Mouse (Mus musculus): Measurements from ENCODE around the gene Anks1b.
"Not testable (repeated sequence)": the region's sequence is repeated elsewhere in the genome, so short reads cannot be mapped to it uniquely, and the experiment has no call there.

Gene Anks1b

DNA sequence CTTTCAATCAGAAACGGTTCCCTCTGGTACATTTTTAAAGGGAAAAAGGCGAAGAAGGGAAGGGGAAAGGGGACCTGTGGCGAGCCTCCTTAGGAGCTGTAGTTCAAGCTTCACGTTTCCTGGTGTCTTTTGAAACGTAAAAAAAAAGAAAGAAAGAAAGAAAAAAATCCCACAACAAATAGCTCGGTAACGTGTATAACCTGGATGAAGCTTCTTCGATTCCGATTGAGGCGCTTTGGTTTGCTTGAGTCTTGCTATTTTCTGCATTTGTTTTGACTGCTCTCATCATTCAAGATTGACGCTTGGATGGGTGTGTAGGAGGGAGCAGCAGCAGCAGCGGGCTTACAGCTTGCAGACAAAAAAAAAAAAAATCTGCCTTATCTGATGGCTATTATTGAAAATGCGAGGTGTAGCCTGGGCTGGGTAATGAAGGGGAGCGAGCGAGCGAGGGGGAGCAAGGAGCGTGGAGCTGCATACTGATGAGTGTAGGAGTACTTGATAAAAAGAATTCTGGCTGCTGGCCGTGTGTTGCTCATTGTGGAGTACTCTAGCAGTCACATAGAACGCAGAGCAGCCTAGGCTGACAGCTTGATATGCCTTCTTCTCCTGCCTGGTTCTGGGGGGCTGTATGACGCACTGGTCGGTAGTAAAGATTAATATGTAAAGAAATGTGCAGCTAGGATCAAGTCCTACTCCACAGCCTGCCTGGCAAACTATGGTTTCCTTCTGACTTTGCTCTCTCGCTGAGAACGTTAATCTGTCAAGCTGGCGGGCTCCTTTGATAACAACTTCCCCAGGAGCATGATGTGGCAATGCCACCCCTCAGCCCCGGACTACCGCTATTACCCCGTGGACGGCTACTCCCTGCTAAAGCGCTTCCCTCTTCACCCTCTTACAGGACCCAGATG is 703.1 kb downstream of the Anks1b start:
- DNase-seq (ENCODE audit: low read depth, low spot score), result peak; percentile 92

DNA sequence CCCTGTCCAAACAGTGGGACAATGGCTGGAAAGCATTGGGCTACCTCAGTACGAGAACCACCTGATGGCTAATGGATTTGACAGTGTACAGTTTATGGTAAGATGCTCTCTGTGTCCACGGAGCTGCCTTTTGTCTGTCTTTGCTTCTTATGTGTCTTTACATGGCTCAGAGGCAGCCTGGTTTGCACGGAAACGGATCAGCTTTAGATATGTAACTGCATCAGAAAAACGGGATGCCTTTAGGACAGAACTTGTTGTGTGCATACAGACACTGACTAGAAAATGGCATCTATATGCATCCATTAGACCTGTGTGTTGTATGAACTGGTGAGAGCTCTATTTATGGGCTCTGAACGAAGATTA is 703.8 kb downstream of the Anks1b start:
- DNase-seq (ENCODE audit: low read depth, low spot score), result peak; percentile 58

DNA sequence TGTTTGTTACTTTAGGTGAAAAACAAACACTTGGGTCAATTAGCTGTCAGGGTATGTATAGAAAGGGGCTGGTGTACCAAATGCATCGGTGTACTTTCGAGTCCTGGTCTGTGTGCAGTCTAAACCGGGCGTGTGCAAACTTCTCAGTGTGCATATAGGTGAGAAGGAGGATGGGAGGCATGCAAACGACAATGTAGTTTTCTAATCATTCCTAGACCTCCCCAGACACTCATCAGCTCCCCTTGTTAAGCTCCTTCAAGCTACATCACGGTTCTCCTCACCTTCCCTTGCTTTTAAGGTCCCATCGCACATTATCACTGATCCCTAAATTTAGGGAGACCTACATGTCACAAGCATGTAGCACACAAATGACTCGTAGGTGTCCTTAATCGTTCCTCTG is 704.5 kb downstream of the Anks1b start:
- DNase-seq (ENCODE audit: low read depth, low spot score), result peak; percentile 59

GRCm38 (mm10) chr10:90579970-90580369 is 706.7 kb downstream of the Anks1b start:
- peak; percentile 72 for DNase-seq (ENCODE audit: low read depth, low spot score)

- DNase-seq (ENCODE audit: low read depth, low spot score), result peak; percentile 57
Observed at GRCm38 (mm10) chr10:90584052-90584451, 710.7 kb downstream of the Anks1b start.

DNA sequence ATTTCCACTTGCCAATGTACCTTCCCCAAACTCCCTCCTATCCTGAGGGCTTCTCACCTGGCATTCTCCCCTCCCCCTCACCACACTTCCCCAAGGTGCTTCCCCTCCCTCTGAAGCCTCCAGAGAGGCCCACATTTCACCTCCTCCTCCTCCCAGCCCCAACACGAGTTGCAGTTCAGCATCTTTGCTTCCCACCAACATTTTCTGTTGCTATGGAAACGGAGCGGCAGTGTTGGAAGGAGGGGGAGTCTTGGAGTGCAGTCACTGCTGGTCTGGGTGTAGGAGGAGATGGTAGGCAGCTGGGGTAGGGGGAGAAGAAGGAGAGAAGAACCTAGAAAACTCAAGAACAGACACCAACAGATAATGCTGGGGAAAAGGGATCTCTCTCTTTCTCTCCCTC is 722.8 kb downstream of the Anks1b start:
- DNase-seq (ENCODE audit: low read depth, low spot score), result peak; percentile 96

GRCm38 (mm10) chr10:90596576-90596975 is 723.3 kb downstream of the Anks1b start:
- DNase-seq (ENCODE audit: low read depth, low spot score), result peak; percentile 90

DNA sequence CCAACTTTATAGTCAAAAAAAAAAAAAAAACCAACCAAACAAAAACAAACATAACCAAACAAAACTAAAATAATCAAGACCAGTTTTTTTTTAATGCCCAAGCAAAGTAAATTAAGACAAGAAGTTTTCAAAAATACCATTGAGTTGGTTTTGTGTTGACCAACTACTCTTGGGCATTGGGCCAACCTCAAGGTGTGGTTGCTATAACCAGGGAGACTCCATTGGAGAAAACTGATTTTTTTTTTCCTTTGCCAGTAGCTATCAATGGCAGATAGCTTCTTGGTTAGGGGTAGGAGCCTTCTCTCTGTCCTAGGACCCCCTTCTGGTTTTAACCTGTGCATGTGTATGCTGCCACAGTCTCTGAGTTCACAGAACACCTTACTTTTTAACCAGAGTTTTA is 725.8 kb downstream of the Anks1b start:
- DNase-seq (ENCODE audit: low read depth, low spot score), result no peak

GRCm38 (mm10) chr10:90599726-90600531 is 726.6 kb downstream of the Anks1b start:
- DNase-seq (ENCODE audit: low read depth, low spot score), result peak; percentile 97

- DNase-seq (ENCODE audit: low read depth, low spot score), result peak; percentile 77
Observed at GRCm38 (mm10) chr10:90607586-90607985, 734.3 kb downstream of the Anks1b start.

DNA sequence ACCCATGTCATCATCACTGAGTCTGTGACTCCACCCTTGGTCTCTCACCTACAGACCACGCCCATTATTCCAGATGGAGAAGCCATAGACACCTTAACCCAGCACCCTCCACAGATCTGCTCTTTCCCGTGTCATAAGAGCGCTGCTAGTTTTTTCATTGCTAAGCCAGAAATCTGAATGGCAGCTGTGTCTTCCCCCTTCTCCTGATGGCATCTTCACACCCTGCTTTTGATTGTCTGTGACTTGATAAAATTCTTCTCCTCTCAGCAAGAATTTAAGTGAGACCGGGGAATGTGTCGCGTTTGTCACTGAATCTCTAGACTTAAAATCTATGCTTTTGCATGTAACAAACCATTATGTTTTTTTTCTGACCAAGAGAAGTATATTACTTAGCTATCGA is 736.1 kb downstream of the Anks1b start:
- peak; percentile 63 for DNase-seq (ENCODE audit: low read depth, low spot score)

DNA sequence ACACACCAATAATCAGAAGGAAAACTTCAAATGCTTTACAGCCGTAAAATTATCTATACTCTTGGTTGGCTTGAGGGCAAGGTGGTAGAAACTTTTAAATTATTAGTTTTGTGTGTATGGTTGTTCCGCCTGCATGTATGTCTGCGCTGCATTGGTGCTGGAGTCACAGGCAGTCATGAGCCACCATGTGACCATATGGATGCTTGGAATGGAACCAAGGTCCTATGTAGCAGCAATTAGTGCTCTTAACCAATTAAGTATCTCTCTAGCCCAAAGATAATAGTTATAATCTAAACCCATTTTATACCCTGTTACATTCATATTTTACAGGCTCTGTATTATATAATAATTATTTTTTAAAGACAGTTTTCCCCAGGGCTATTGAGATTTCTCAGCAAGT is 739.7 kb downstream of the Anks1b start:
- DNase-seq (ENCODE audit: low read depth, low spot score), result no peak

GRCm38 (mm10) chr10:90615196-90615595 is 741.9 kb downstream of the Anks1b start:
- peak; percentile 68 for DNase-seq (ENCODE audit: low read depth, low spot score)

DNA sequence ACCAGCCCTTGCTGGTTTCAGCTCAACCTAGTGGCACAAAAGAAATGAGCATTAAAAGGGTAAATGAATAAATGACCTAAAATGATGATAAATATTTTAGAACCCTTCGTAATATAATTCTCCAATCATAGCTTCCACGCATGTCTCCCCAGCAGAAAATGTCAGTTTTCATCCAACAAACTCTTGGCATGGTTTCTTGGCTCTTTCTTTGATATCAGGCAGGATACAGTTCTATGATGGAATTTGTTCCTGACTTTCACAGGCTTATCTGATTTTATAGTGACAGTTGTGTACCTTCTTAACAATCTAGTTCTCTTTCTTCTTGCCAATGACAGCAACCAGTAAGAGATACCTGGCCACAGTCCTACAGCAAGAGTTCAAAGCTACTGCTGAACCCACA is 743.3 kb downstream of the Anks1b start:
- peak; percentile 58 for DNase-seq (ENCODE audit: low read depth, low spot score)

DNA sequence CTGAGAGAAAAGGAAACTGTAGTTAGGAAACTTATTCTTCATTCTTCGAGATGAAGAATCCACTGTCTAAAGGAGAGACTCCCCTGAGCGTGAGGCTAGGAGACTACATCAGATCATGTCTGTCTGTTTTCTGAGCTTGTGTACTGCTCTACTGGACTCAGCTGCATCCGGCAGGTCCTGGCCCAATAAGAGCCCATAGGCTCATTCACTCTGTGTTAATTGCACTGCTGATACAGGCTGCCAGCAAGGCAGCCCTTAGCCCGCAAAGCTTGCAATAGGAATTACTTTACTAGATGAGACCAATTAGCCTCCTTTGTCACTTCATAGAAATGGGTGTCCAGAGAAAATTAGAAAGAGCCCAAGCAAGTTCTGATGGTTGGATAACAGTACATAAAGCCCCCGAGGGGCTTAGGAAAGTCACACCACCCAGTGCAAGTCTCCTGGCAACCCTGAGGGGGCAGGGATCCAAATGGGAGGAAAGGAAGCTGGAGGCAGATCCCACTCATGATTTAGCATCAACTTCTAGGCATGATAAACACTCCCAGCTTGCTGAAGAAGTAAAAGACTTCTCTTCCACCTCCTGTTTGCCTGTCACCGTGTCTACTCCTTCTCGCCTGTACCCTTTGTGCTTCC is 744.5 kb downstream of the Anks1b start:
- DNase-seq (ENCODE audit: low read depth, low spot score), result peak; percentile 36

DNA sequence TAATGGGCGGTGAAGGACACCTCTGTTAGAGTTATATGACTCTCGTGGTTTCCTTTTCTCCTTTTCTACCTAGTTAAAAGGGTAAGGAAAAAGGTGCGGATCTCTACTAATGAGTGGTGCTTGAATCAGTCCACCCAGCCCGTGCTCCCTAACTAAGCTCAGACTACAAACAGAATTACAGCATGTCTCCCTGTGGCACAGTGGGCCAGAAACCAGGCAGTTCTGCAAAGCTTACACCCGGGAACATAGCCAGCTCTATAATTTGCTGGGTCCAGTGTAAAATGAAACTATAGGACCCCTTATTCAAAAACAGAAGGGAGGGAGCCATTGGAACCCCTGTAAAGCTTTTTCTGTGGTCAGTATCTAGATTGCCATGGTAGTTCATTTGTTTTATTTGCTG is 754.2 kb downstream of the Anks1b start:
- DNase-seq (ENCODE audit: low read depth, low spot score), result peak; percentile 53

DNA sequence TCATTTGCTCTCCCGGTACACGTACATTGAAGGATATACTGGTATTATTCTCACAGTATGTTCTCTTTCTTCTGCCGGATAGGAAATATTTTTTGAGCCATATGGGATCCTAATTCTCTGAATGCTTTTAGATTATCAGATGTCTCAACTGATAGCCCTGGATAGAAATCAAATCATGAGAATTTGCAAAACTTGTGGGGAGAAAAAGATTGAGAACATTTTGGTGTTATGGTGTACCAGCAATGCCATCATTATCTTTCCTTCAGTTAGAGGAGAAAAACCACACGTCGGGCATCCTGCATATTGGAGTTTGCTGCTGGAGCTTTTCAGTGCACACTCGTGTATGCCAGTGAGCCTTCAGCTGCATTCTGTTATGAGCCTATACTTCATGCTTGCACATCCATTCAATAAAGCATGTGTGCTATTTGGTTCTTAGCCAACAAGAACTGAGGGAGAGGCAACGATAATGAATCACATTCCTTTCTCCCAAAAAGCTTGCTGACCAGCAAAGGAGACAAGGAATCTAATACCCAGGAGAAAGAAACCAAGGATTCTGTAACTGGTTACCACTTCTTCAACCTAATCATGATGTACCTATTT is 756.9 kb downstream of the Anks1b start:
- peak; percentile 43 for DNase-seq (ENCODE audit: low read depth, low spot score)

- not testable (repeated sequence) for DNase-seq (ENCODE audit: low read depth, low spot score)
Observed at GRCm38 (mm10) chr10:90630794-90631193, 757.5 kb downstream of the Anks1b start.

DNA sequence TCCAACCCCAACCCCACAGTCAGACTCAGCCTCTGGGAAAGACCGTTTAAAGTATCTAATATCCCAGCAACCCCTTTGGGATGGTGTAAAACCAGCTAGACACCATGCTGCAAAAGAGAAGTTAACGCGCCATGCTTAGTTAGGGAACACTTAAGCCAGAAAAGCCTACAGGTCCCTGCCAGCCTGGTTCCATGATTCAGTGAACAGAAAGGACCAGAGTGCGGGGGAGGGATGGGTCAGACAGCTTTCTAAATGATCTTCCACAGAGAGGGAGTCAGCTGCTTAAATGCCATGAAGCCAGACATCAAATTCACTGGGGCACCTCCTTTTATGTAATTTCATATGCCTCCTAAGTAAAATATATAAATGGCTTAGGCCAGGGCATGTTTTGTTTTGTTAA is 764.0 kb downstream of the Anks1b start:
- peak; percentile 64 for DNase-seq (ENCODE audit: low read depth, low spot score)

DNA sequence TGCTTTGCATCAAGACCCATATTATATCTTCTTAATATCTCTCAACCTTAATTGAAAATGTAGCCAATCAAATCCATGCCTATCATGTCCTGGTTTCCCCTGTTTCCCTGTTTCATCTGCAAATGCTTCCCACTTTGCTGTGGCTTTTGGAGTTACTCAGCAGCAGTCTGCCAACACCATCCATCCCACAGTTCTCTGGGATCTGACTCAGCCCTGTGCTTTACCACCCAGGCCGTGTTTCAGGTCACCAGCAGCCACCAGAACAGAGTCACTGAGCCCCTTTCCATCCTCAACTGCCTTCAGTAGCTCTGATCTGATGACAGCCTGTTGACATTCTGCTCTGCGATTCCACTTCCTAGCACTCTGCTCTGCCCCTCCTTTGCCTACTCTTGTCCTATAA is 776.4 kb downstream of the Anks1b start:
- DNase-seq (ENCODE audit: low read depth, low spot score), result peak; percentile 72

DNA sequence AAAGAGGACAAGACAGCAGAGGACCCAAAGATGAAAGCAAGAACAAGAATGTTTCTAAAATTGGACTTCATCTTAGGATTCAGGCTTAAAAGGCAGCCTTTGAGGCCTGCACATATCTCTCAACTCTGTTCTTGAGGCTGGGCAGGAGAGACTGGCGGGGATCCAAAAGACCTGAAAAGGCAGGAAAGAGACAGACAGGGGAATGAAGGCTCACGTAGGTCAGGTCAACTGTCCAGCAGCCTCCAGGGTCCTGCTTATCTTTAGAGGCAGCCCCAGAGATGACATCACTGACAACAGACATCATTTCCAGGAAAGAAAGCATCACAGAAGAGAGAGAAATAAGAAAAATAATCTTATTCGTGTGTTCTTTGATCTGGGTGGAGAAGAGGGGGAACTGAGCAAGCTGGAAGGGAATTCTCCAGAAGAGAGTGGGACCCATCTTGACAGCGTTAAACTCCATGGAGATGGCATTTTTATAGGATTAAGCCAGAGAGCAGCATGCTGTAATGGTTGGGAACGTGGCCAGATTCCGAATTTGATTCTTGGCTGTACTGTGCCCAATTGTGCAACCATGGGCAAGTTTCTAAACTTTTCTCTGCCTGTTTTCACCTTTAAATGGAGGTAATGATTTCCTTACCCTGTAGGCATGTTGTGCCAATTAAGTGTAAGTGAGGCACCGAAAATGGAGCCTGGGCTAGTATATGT is 784.3 kb downstream of the Anks1b start:
- DNase-seq (ENCODE audit: low read depth, low spot score), result peak; percentile 90

Measured in brain, adult 2 months (tissue).